Comparison of ENCODE assay signal across 14 mouse cellular contexts in the genomic region with DNA sequence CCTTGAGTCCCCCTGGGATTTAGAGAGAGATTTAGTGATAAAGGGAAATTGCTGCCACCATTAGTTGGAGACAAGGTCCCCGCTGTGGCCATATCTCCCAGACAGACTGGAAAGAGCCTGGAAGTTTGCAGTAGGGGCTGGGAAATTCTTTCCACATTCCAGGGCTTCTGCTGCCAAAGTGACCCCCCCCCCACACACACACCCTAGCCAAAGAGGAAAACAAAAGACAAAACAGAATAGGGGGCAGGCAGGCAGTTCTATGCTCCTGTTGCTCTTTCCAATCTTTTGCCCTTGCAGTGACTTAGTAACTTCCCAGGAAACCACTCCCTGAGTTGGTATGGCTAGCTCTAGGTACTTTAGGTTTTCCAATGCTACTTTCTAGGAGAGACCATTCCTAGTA.
DNase-seq lines count a peak whose midpoint lies in the region; ATAC-seq and TF ChIP-seq lines count a peak whose summit lies in the region.
"Had no signal": no experiment of that assay in that cellular context is flagged by ENCODE, and none has a peak within 500 bp of the region (broad histone marks: within the 10 kb centered on the region; RNA-seq: fewer than 3 reads in every experiment).

No protein-coding gene starts in this region.

- TF ChIP-seq POLR2A in lung, adult 2 months (IDR thresholded peaks at IDR 0.05; ENCODE audit: borderline replicate concordance, extremely low read depth, low read depth, low read length), result no peak

- peak overlapping the region; percentile 62; the same call in 1 of the 2 replicates for H3K27ac ChIP-seq in gastrocnemius, adult 2 months
- peak overlapping the region; percentile 6 for H3K27ac ChIP-seq in hindbrain, embryonic 10.5 days
- no peak overlapping the region for H3K27ac ChIP-seq in hindbrain, embryonic 14.5 days
- H3K27ac ChIP-seq in lung, postnatal 0 days (ENCODE audit: low read length), result no peak overlapping the region
- H3K27ac ChIP-seq in limb, embryonic 15.5 days, result peak overlapping the region; percentile 38; the same call in 1 of the 2 replicates
- H3K27ac ChIP-seq: forebrain, embryonic 15.5 days; midbrain, embryonic 15.5 days had no signal

- ATAC-seq in hindbrain, embryonic 14.5 days (ENCODE audit: low FRiP score), result no peak
- ATAC-seq in lung, postnatal 0 days, result peak; percentile 49
- 0 out of 2 replicates have a peak, but pooled peaks have one; percentile 50 for ATAC-seq in limb, embryonic 15.5 days (ENCODE audit: insufficient number of reproducible peaks, low FRiP score, low TSS enrichment, low read depth)
- ATAC-seq: forebrain, embryonic 15.5 days; midbrain, embryonic 15.5 days had no signal

- H3K9me3 ChIP-seq in hindbrain, embryonic 10.5 days, result no peaks in the 10 kb centered on the region
- H3K9me3 ChIP-seq in hindbrain, embryonic 14.5 days (ENCODE audit: control insufficient read depth, low read length), result no peaks in the 10 kb centered on the region
- H3K9me3 ChIP-seq in lung, postnatal 0 days (ENCODE audit: low read length), result no peaks in the 10 kb centered on the region
- H3K9me3 ChIP-seq in limb, embryonic 15.5 days, result no peaks in the 10 kb centered on the region
- H3K9me3 ChIP-seq: forebrain, embryonic 15.5 days; midbrain, embryonic 15.5 days had no signal

- no peak for TF ChIP-seq EP300 in lung, postnatal 0 days (IDR thresholded peaks at IDR 0.05)

- no peak overlapping the region for H3K4me2 ChIP-seq in hindbrain, embryonic 14.5 days (replicated peaks)
- no peak overlapping the region for H3K4me2 ChIP-seq in lung, postnatal 0 days (replicated peaks; ENCODE audit: low read depth, low read length)
- H3K4me2 ChIP-seq in limb, embryonic 15.5 days, result no peak overlapping the region
- H3K4me2 ChIP-seq: forebrain, embryonic 15.5 days; midbrain, embryonic 15.5 days had no signal

- no peak overlapping the region for H3K9ac ChIP-seq in hindbrain, embryonic 14.5 days
- H3K9ac ChIP-seq in lung, postnatal 0 days (replicated peaks; ENCODE audit: low read depth), result no peak overlapping the region
- H3K9ac ChIP-seq in limb, embryonic 15.5 days, result no peak overlapping the region
- H3K9ac ChIP-seq: forebrain, embryonic 15.5 days; midbrain, embryonic 15.5 days had no signal

- no peak for DNase-seq in gastrocnemius, adult 2 months
- no peak for DNase-seq in gastrocnemius, postnatal 14 days
- DNase-seq in hindbrain, embryonic 10.5 days (ENCODE audit: low spot score), result no peak
- DNase-seq in hindbrain, embryonic 14.5 days (ENCODE audit: low spot score), result no peak
- peak; percentile 27 for DNase-seq in lung, postnatal 0 days (ENCODE audit: low spot score)
- no peak for DNase-seq in lung, adult 2 months
- DNase-seq in adrenal gland, postnatal 10 days, result no peak
- DNase-seq: cerebellum, adult 18-20 months; cerebellum, postnatal 36 days; kidney, adult 18-20 months; thymus, postnatal 36 days had no signal

- H3K27me3 ChIP-seq in hindbrain, embryonic 10.5 days (ENCODE audit: insufficient read depth, poor library complexity, severe bottlenecking), result no peaks in the 10 kb centered on the region
- no peaks in the 10 kb centered on the region for H3K27me3 ChIP-seq in hindbrain, embryonic 14.5 days (ENCODE audit: control insufficient read depth, insufficient read depth, low read length)
- H3K27me3 ChIP-seq in lung, postnatal 0 days (replicated peaks; ENCODE audit: insufficient read depth, low read length), result no peaks in the 10 kb centered on the region
- H3K27me3 ChIP-seq in limb, embryonic 15.5 days, result no peaks in the 10 kb centered on the region
- H3K27me3 ChIP-seq: forebrain, embryonic 15.5 days; midbrain, embryonic 15.5 days had no signal

- intact Hi-C loops in gastrocnemius, adult 2 months (cut with DNase I), result no loop called here
- intact Hi-C loops in gastrocnemius, postnatal 14 days (cut with DNase I; ENCODE audit: low total_unique reads), result no loop called here

- H3K36me3 ChIP-seq in hindbrain, embryonic 10.5 days, result no peaks in the 10 kb centered on the region
- H3K36me3 ChIP-seq in hindbrain, embryonic 14.5 days (replicated peaks; ENCODE audit: control insufficient read depth, insufficient read depth), result no peaks in the 10 kb centered on the region
- H3K36me3 ChIP-seq in lung, postnatal 0 days (ENCODE audit: insufficient read depth, low read length), result no peaks in the 10 kb centered on the region
- H3K36me3 ChIP-seq in limb, embryonic 15.5 days, result no peaks in the 10 kb centered on the region
- H3K36me3 ChIP-seq: forebrain, embryonic 15.5 days; midbrain, embryonic 15.5 days had no signal

- TF ChIP-seq CTCF in gastrocnemius, adult 2 months (IDR thresholded peaks at IDR 0.05), result no peak
- no peak for TF ChIP-seq CTCF in lung, postnatal 0 days (IDR thresholded peaks at IDR 0.05)
- no peak for TF ChIP-seq CTCF in lung, adult 2 months (IDR thresholded peaks at IDR 0.05; ENCODE audit: insufficient read depth, low read length)

- no peak overlapping the region for H3K4me3 ChIP-seq in gastrocnemius, adult 2 months
- H3K4me3 ChIP-seq in hindbrain, embryonic 10.5 days, result no peak overlapping the region
- H3K4me3 ChIP-seq in hindbrain, embryonic 14.5 days (replicated peaks; ENCODE audit: low read length), result no peak overlapping the region
- no peak overlapping the region for H3K4me3 ChIP-seq in lung, postnatal 0 days (ENCODE audit: low read depth, low read length)
- no peak overlapping the region for H3K4me3 ChIP-seq in lung, adult 2 months (replicated peaks; ENCODE audit: extremely low read depth, low read depth, low read length)
- no peak overlapping the region for H3K4me3 ChIP-seq in limb, embryonic 15.5 days
- H3K4me3 ChIP-seq: forebrain, embryonic 15.5 days; midbrain, embryonic 15.5 days had no signal

- WGBS in hindbrain, embryonic 10.5 days, result 74% methylated on average over 1 of the region's 1 CpGs
- 73% methylated on average over 1 of the region's 1 CpGs for WGBS in hindbrain, embryonic 14.5 days
- WGBS in lung, postnatal 0 days, result 20% methylated on average over 1 of the region's 1 CpGs
- WGBS in lung, adult 2 months, result 24% methylated on average over 1 of the region's 1 CpGs
- WGBS in limb, embryonic 15.5 days, result 57% methylated on average over 1 of the region's 1 CpGs

- H3K4me1 ChIP-seq in hindbrain, embryonic 10.5 days (replicated peaks), result peaks cover 43% of the 10 kb centered on the region
- peaks cover 11% of the 10 kb centered on the region for H3K4me1 ChIP-seq in hindbrain, embryonic 14.5 days (replicated peaks; ENCODE audit: control insufficient read depth, insufficient read depth, low read length)
- H3K4me1 ChIP-seq in lung, postnatal 0 days (ENCODE audit: insufficient read depth, low read depth, low read length), result 0 out of 2 replicates have a peak, but pooled peaks cover 4% of the 10 kb centered on the region
- H3K4me1 ChIP-seq in lung, adult 2 months (ENCODE audit: control insufficient read depth, insufficient read depth, low read length), result no peaks in the 10 kb centered on the region; the same call in 1 of the 2 replicates
- H3K4me1 ChIP-seq in limb, embryonic 15.5 days, result peaks cover 20% of the 10 kb centered on the region

Comparison
In these comparisons a context has a peak if more than half of its experiments do, and no peak if none do; other contexts are left out.
1. H3K27ac ChIP-seq: peak in gastrocnemius, adult 2 months (single experiment), hindbrain, embryonic 10.5 days (single experiment) and limb, embryonic 15.5 days (single experiment); none in hindbrain, embryonic 14.5 days (single experiment) and lung, postnatal 0 days (single experiment).